Mouse (Mus musculus): ENCODE results near the gene Mn1. TPM values are rescaled to one million over a fixed set of nuclear protein-coding genes. Genes with fewer than 3 reads are reported as not detected.

The Mn1 gene
- polyA plus RNA-seq, 2 experiments from 2014 or later, result not detected

DNA sequence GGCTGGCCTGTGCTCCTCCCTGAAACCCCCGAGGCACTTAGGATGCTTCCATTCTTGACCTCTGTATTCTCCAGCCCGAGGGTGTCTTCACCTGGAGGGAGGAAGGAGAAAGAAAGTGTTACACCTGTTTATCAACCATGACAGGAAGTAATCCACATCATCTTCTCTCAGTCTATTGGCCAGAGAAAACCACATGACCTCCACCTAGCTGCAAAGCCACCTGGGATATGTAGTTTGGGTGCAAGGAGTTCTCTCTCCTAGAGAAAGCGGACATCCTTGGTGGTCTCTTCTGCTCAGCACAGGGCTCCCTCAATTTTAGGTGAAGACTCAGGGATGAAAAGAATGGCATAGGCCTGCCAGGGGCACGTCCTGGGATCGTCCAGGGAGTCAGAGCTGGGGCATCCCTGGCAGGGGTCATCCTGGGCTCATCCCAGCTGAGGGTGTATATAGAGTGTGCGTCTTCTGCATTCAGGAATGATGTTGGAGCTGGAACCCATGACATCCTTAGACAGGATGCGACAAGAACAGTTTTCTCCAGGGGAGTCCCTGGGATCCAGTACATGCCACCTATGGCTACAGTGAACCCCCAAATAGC, 72.0 kb downstream of the Mn1 start:
- ATAC-seq, result peak; percentile 73

DNA sequence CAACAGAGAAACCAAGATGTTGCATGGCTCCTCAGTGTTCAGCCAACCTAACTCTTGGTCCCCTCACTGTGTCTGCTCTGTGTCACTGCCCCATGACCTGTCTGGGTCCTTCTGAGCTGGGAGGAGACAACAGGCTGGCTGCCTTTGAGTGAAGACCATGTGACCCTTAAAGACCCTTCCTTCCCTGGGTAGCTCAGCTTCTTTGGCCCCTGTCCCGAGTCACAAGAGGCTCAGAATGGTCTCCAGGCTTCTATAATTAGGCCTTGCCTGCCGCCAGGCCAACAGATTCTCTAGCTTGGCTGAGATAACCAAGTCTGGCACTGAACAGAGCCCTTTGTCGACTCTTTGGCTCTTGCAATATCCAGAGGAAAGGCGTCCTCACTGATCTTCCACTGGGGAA, 73.4 kb downstream of the Mn1 start:
- ATAC-seq, result no peak

DNA sequence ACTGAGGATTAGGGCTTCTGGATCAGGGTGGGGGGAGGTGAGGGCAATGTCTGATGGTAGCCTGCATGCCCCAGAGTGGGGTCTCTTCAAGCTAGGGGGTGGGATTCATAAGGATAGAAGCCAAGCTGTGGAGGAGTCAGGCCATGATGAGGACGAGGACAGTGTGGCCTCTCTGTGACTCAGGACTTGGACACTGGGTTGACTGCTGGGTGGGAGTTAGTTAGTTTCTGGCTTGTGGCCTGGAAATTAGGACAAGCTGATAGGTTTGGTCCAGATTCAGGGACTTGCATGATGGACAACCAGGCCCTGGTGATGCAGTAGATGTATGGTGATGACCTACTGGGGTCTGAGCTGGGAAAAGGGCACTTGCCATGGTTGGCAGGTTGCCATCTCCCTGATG, 74.3 kb downstream of the Mn1 start:
- no peak for ATAC-seq

DNA sequence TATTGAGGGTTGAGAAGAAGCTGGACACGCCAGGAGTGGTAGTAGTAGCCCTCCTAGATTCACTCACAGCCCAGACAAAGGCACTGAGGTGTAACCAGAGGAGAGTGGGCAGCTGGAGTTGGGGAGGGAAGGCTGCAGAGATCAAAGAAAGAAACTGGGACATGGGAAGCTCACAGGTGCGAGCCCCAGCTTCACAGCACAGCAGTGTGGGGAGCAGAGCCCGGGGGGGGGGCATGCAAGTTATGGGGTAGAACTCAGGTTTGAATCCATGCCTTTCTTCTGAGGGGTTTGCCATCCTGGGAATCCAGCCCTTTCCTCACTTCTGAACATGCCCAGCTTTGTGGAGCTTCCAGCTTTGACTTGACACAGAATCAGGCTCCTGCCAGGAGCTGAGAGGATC, 82.9 kb downstream of the Mn1 start:
- ATAC-seq, result no peak

DNA sequence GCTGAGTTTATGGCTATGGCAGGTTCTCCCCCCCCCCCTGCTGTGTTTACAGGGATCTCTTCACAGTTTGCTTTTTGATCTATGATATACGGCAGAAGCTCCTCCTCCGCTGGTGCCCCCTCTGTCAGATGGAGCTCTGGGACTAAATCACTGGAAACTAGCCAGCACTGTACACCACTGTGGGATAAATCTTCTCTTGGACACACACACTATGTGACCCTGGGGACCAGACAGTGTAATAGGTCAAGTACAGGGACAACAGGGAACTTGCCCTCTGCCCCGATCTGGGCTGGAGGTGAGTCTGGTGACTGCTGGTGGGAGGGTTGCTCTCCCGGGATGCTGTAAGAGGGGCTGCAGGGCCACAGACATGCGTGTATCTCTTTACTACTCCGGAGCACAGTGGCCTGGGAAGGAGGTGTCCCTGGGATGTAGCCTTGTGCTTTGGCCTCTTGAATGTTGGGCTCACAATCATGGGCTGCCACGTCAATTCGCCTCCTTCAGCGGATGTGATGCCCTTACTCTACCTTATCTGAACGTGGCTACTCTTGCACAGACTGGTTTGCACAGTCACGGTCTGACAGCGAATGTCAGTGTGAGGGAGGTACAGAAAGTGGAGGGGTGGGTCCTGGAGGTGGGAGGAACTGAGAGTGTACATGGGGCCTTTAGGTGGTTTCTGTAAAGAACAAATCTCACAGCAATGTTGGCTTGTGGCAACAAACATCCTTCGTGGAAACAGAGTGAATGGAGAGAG, 84.7 kb downstream of the Mn1 start:
- no peak for ATAC-seq

DNA sequence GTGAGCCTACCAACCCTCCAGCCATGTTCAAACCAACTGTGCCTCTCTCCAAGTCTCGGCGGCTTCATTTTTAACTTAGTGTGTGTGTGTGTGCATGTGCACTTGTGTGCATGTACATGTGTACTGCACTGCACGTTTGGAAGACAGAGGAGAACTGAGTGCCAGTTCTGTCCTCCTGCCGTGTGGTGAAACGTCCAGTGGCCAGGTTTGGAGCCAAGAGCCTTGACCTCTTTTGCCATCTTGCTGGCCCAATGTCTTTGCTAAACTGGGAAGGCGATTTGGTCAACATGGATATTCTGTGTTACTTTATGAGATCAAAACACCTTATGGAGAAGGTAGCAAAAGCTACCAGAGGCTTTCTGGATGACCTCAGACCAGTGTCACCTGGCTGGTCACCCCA, 88.1 kb downstream of the Mn1 start:
- ATAC-seq, result no peak

DNA sequence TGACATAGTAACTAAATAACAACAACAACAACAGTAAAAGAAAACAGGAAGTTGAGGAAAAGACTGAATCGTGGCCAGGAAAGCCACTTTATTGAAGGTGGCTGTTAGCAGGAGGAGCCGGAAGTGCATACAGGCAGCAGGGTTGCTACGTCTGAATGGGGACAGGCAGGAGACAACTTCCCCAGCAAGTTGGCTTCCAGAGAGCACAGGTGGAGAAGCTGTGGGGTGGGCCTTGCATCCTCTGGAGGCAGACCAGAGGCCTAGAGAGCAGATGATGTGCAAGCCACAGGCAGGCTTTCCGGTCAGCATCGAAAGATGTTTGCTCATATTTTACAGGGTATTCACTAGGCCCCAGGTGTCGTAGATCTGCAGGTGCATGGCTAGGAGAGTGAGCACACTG, 88.7 kb downstream of the Mn1 start:
- no peak for ATAC-seq

DNA sequence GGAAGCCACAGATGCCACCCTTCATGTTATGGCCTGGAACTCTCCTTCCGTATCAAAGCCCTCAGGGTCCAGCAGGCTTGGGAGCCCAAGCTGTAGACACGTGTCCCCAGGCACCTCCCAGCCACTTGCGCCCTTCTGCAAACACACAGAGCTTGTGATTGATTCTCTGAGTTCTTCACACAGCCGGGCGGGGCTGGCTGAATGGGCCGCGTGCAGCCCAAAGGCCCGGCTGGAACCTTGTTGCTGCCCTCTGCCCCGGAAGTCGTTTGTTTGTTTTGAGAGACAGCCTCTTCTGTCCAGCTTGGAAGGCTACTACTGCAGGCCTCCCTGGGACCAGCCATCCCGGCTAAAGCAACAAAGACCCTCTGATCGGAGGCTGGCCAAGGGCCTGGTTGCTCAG, 89.2 kb downstream of the Mn1 start:
- no peak for ATAC-seq

Other genes starting within 250 kb of the Mn1 start
- gene Pitpnb, start 86.6 kb upstream of the Mn1 start, polyA plus RNA-seq (2017; shearing (Covaris generic)), result 10 to 100 TPM; 64.5 TPM

Data from activated CD4-positive, CD25-positive, alpha-beta regulatory T cell, adult 4 months (primary cell).